Mouse (Mus musculus) liver, embryonic 13.5 days (tissue): ENCODE measurements around the gene Enpp5. TPM values are rescaled to one million over a fixed set of nuclear protein-coding genes. Genes with fewer than 3 reads are reported as not detected.

Experiments
- ATAC-seq: fragments of 200-750 bp; cut with Nextera tagmentation; 2 replicates; pipeline ENCODE4 v1.8.0; 2017; ENCODE audit warnings: low read depth, mild to moderate bottlenecking, moderate number of reproducible peaks, moderate library complexity
- DNase-seq: peaks from one replicate; pipeline ENCODE4 v3.0.0; 2022
- H3K27ac ChIP-seq: fragments of 300-500 bp; sonication (generic); 2 replicates; pipeline ENCODE4 v1.5.1; 2015; ENCODE audit warnings: moderate library complexity, mild to moderate bottlenecking, inconsistent platforms
- H3K27me3 ChIP-seq: fragments of 300-500 bp; sonication (generic); 2 replicates; pipeline ENCODE4 v1.6.1; 2015; ENCODE audit warnings: mild to moderate bottlenecking, inconsistent platforms
- H3K36me3 ChIP-seq: fragments of 300-500 bp; sonication (generic); 2 replicates; pipeline ENCODE4 v1.6.1; 2015; ENCODE audit warnings: mild to moderate bottlenecking, inconsistent platforms
- H3K4me1 ChIP-seq: fragments of 300-500 bp; sonication (generic); replicated peaks from 2 replicates; pipeline ENCODE4 v1.6.1; 2015; ENCODE audit warnings: inconsistent platforms
- H3K4me2 ChIP-seq: fragments of 300-500 bp; sonication (generic); 2 replicates; pipeline ENCODE4 v1.6.1; 2015; ENCODE audit warnings: inconsistent platforms, mild to moderate bottlenecking, moderate library complexity
- H3K4me3 ChIP-seq: fragments of 300-500 bp; sonication (generic); replicated peaks from 2 replicates; pipeline ENCODE4 v1.5.1; 2015; ENCODE audit warnings: mild to moderate bottlenecking, inconsistent platforms
- H3K9ac ChIP-seq: fragments of 300-500 bp; sonication (generic); 2 replicates; pipeline ENCODE4 v1.6.1; 2015; ENCODE audit warnings: mild to moderate bottlenecking, inconsistent platforms
- H3K9me3 ChIP-seq: fragments of 300-500 bp; sonication (generic); replicated peaks from 2 replicates; pipeline ENCODE4 v1.6.1; 2016; ENCODE audit warnings: inconsistent platforms
- WGBS: fragments of 180-500 bp; shearing (Covaris S2); methylation state at CpG from one replicate; pipeline ENCODE4 v1.1.7; 2015; ENCODE audit not compliant: insufficient replicate concordance; 5-methylcytosine and 5-hydroxymethylcytosine counted together
- polyA plus RNA-seq: library from polyadenylated mRNA; unstranded; fragments of >200 nt; fragmentation: Nextera tagmentation; extraction: Ambion mirVana; gene quantifications from 2 replicates; pipeline ENCODE4 v1.2.1, GENCODE M21; 2015

Enpp5 gene
- polyA plus RNA-seq, 1 experiment from 2014 or later: 5.5 TPM

DNA sequence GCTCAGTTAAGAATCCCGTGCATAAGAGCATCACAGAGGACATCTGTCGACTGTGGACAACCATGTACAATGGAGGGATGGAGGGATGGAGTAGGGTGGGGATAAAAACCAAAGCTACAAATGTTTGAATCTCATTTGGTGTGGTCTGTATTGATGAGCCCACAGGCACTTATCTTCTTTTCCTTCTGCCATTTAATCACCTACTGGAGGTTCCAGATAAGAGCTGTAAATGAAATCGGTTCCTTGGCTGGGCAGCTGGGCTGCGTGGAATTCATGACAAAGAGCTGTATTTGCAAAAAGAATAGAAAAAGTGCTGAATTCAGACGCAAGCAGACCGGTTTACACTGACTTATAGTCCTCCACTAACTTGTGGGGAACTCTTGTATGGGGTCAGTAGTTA lies 55.5 kb downstream of the Enpp5 start:
- Histone ChIP-seq H3K9ac (no peak overlapping the region), H3K9me3 (no peaks in the 10 kb centered on the region), H3K27ac (no peak overlapping the region), H3K4me3 (no peak overlapping the region), H3K4me1 (peaks cover 7% of the 10 kb centered on the region; the same call in 1 of the 2 replicates), H3K27me3 (peaks cover 14% of the 10 kb centered on the region; the same call in 1 of the 2 replicates), H3K36me3 (no peaks in the 10 kb centered on the region), H3K4me2 (peak overlapping the region; percentile 36; the same call in 1 of the 2 replicates)
- WGBS: 8% methylated on average over 6 of the region's 6 CpGs
- DNase-seq (no peak), ATAC-seq (peak; percentile 40; the same call in 1 of the 2 replicates)

DNA sequence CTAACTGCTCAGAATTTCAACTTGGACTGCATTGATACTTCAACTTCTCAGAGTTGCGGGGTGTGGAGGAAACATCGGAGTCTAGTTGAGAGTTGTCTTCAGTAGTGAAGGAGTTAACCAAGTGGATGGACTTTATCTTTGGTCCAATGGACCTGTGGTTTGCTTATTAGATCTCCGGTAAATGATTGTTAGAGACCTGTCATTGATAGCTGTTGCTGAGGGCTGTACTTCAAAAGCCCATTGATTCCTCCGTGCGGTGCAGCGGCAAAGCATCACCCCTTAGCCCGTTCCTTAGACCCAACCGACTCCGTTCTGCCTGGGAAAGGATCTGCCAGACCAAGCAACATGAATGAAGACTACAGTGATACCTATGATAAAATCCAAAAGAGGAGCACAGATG lies 55.9 kb downstream of the Enpp5 start:
- Histone ChIP-seq H3K9me3 (no peaks in the 10 kb centered on the region), H3K27ac (no peak overlapping the region), H3K4me2 (peak overlapping the region; percentile 36), H3K9ac (no peak overlapping the region), H3K4me3 (peak overlapping the region; percentile 42), H3K36me3 (no peaks in the 10 kb centered on the region), H3K27me3 (peaks cover 14% of the 10 kb centered on the region; the same call in 1 of the 2 replicates), H3K4me1 (peaks cover 7% of the 10 kb centered on the region; the same call in 1 of the 2 replicates)
- DNase-seq (no peak), ATAC-seq (peak; percentile 37)
- whole genome bisulfite sequencing: 38% methylated on average over 9 of the region's 9 CpGs

DNA sequence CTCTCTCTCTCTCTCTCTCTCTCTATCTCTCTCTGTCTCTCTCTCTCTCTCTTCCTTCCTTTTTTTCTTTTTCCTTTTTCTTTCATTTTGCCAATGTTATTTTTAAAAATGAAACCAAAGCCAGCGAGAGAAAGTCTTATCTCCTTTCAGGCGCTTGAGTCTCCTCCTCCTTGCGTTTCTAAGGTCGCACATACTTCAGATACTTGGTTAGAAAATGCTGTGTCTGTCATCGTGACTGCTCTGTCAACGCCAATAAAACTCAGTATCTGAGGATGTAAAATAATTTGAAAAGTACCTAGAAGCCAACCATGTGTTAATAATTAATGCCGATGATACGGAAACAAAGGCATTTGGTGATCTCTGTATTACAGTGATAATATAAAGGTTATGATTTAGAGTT lies 57.4 kb downstream of the Enpp5 start:
- H3K27me3 ChIP-seq: peaks cover 14% of the 10 kb centered on the region; the same call in 1 of the 2 replicates
- DNase-seq (no peak), ATAC-seq (no peak)
- no peaks in the 10 kb centered on the region for H3K36me3 ChIP-seq
- peak overlapping the region; percentile 42; the same call in 1 of the 2 replicates for H3K4me3 ChIP-seq
- H3K4me1 ChIP-seq: peaks cover 7% of the 10 kb centered on the region; the same call in 1 of the 2 replicates
- WGBS: 31% methylated on average over 8 of the region's 8 CpGs
- no peaks in the 10 kb centered on the region for H3K9me3 ChIP-seq
- H3K27ac ChIP-seq: no peak overlapping the region
- no peak overlapping the region for H3K9ac ChIP-seq
- H3K4me2 ChIP-seq: peak overlapping the region; percentile 37; the same call in 1 of the 2 replicates

Other genes starting within 250 kb of the Enpp5 start
- 4.9 and 5.6 TPM in 2 replicates for gene Enpp4, start 27.0 kb downstream of the Enpp5 start, polyA plus RNA-seq
- 0.30 and 0.49 TPM in 2 replicates for gene Clic5, start 109.8 kb downstream of the Enpp5 start, polyA plus RNA-seq